Mouse (Mus musculus) hindbrain, embryonic 14.5 days (tissue): ENCODE data around the gene Slc25a10. TPM values are rescaled to one million over a fixed set of nuclear protein-coding genes. Genes with fewer than 3 reads are reported as not detected.

Source experiments
- ATAC-seq: fragments of 200-750 bp; cut with Nextera tagmentation; 2 replicates; pipeline ENCODE4 v1.8.0; 2017; ENCODE audit warnings: moderate number of reproducible peaks, mild to moderate bottlenecking, moderate TSS enrichment, moderate library complexity; ENCODE audit not compliant: low FRiP score
- DNase-seq: peaks from one replicate; pipeline ENCODE4 v3.0.0-alpha.2; 2015; ENCODE audit warnings: low spot score
- H3K27ac ChIP-seq: fragments of 300-500 bp; sonication (generic); 2 replicates; pipeline ENCODE4 v1.5.1; 2014; ENCODE audit warnings: mild to moderate bottlenecking, moderate library complexity
- H3K27me3 ChIP-seq: fragments of 300-500 bp; sonication (generic); 2 replicates; pipeline ENCODE4 v1.6.1; 2014; ENCODE audit warnings: mild to moderate bottlenecking, low read length, mixed read lengths; ENCODE audit not compliant: control insufficient read depth, insufficient read depth
- H3K36me3 ChIP-seq: fragments of 300-500 bp; sonication (generic); replicated peaks from 2 replicates; pipeline ENCODE4 v1.6.1; 2014; ENCODE audit not compliant: control insufficient read depth, insufficient read depth
- H3K4me1 ChIP-seq: fragments of 300-500 bp; sonication (generic); replicated peaks from 2 replicates; pipeline ENCODE4 v1.6.1; 2014; ENCODE audit warnings: antibody characterized with exemption, low read length, mixed read lengths; ENCODE audit not compliant: control insufficient read depth, insufficient read depth
- H3K4me2 ChIP-seq: fragments of 300-500 bp; sonication (generic); replicated peaks from 2 replicates; pipeline ENCODE4 v1.6.1; 2014; ENCODE audit warnings: mild to moderate bottlenecking, moderate library complexity
- H3K4me3 ChIP-seq: fragments of 300-500 bp; sonication (generic); replicated peaks from 2 replicates; pipeline ENCODE4 v1.5.1; 2014; ENCODE audit warnings: mild to moderate bottlenecking, low read length
- H3K9ac ChIP-seq: fragments of 300-500 bp; sonication (generic); 2 replicates; pipeline ENCODE4 v1.6.1; 2014
- H3K9me3 ChIP-seq: fragments of 300-500 bp; sonication (generic); 2 replicates; pipeline ENCODE4 v1.6.1; 2016; ENCODE audit warnings: low read length; ENCODE audit not compliant: control insufficient read depth
- WGBS: fragments of 180-500 bp; shearing (Covaris S2); extraction: QIAGEN DNeasy Blood & Tissue Kit; methylation state at CpG from one replicate; pipeline ENCODE4 v1.1.7; 2014; 5-methylcytosine and 5-hydroxymethylcytosine counted together
- polyA plus RNA-seq: library from polyadenylated mRNA; unstranded; fragments of >200 nt; fragmentation: Nextera tagmentation; extraction: Ambion mirVana; gene quantifications from 2 replicates; pipeline ENCODE4 v1.2.1, GENCODE M21; 2014

The Slc25a10 gene
- polyA plus RNA-seq, 1 experiment from 2014 or later: 29.8 TPM

DNA sequence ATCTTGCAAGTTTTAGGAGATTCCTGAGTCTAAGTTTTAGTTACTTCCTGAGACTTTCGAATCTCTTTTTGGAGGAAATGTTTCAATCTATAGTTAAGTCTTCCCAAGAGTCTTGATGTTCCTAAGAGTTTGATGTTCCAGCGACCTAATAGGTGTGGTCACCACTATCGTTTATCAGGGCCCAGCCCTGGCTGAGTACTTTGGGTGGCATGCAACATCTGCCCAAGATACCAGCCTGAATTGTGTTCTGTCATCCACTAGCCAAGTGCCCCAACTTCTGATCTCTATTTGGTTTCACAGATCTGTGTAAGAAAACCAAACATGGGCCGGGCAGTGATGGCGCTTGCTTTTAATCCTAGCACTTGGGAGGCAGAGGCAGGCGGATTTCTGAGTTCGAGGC is 36.2 kb upstream of the Slc25a10 start:
- Histone ChIP-seq H3K36me3 (peaks cover 9% of the 10 kb centered on the region; the same call in 1 of the 2 replicates), H3K9ac (no peak overlapping the region), H3K4me2 (no peak overlapping the region), H3K4me3 (no peak overlapping the region), H3K4me1 (peaks cover 7% of the 10 kb centered on the region), H3K27me3 (no peaks in the 10 kb centered on the region), H3K27ac (no peak overlapping the region), H3K9me3 (no peaks in the 10 kb centered on the region)
- WGBS: 95% methylated on average over 7 of the region's 7 CpGs
- ATAC-seq (no peak), DNase-seq (no peak)

DNA sequence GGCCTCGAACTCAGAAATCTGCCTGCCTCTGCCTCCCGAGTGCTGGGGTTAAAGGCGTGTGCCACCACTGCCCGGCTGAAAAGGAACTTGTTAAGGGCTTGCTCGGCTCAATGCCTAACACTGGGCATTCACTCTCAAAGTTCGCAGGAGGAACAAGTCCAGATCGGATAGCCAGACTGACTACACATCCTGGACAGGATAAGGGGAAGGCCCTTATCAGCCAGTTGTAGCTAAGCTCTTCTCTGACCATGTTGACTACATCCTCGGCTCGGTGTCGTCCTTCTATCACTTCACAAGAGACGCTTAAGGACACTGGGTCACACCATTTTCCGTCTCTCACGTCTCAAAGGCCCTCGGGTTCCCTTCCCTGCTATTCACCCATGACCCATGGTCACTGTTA is 34.3 kb upstream of the Slc25a10 start:
- ATAC-seq (no peak), DNase-seq (no peak)
- 38% methylated on average over 14 of the region's 14 CpGs for WGBS

DNA sequence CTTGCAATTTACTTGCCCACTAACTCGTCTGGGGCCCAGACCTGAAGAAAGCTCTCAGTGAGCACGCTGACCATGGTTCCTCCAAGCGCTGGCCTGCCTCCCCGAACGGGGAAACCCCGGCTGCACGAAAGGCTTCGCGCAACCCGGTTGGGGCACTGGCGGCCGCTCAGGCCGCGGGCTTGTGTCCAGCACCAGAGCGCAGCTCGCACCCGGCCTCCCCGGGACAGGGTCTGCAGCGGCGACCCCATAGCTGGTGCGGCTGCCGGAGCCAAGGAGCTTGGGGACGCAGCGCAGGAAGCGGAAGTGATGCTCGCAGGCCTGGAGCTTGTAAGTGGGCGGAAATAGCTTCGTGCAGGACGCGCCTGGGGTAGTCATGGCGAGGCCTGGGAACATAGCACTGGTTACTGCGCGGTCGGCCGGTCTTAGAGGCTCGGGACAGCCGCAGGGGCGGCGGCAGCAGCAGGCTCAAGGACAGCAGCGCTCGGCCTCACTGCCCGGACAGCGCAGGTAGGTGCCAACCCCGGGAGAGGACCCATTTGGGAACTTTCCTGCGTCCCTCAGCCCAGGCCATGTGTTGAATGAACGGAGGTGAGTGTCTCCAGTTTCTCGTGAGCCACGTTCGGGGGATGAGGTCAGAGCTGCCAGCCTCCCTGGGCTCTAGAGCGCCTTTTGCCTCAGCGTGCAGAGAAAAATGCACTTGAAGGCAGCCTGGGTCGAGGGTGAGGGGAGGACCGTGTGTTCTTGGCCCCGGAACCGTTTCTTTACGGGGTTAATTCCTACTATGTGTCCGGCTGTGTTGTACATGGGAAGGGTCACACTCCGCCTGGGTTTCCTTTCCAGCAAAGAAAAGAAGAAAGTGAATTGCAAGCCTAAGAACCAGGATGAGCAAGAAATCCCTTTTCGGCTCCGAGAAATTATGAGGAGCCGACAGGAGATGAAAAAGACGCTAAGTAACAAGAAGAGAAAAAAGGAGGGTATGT is 33.6 kb upstream of the Slc25a10 start, which contains the start of the genes Oxld1 and Ccdc137:
Oxld1 (minus strand) TSS at position 297 of the 980 bp plus-strand sequence.
Ccdc137 (plus strand) TSS at position 344 of the 980 bp plus-strand sequence.
- peak; percentile 90 for ATAC-seq
- 5% methylated on average over 62 of the region's 62 CpGs for WGBS
- Histone ChIP-seq H3K36me3 (peaks cover 35% of the 10 kb centered on the region), H3K4me1 (peaks cover 7% of the 10 kb centered on the region), H3K4me2 (peak within 1 kb of the TSS; percentile 70), H3K9ac (peak within 1 kb of the TSS; percentile 95), H3K4me3 (peak within 1 kb of the TSS; percentile 88), H3K27ac (peak within 1 kb of the TSS; percentile 83), H3K9me3 (no peaks in the 10 kb centered on the region), H3K27me3 (no peaks in the 10 kb centered on the region)
- peak; percentile 82 for DNase-seq

More for the DNA sequence above, 34.3 kb upstream of the Slc25a10 start:
- peak overlapping the region; percentile 95 for H3K9ac ChIP-seq
- peaks cover 28% of the 10 kb centered on the region for H3K36me3 ChIP-seq
- H3K27ac ChIP-seq: peak overlapping the region; percentile 83
- no peaks in the 10 kb centered on the region for H3K27me3 ChIP-seq
- H3K4me1 ChIP-seq: peaks cover 7% of the 10 kb centered on the region
- H3K4me2 ChIP-seq: peak overlapping the region; percentile 70
- no peaks in the 10 kb centered on the region for H3K9me3 ChIP-seq
- peak overlapping the region; percentile 88 for H3K4me3 ChIP-seq

DNA sequence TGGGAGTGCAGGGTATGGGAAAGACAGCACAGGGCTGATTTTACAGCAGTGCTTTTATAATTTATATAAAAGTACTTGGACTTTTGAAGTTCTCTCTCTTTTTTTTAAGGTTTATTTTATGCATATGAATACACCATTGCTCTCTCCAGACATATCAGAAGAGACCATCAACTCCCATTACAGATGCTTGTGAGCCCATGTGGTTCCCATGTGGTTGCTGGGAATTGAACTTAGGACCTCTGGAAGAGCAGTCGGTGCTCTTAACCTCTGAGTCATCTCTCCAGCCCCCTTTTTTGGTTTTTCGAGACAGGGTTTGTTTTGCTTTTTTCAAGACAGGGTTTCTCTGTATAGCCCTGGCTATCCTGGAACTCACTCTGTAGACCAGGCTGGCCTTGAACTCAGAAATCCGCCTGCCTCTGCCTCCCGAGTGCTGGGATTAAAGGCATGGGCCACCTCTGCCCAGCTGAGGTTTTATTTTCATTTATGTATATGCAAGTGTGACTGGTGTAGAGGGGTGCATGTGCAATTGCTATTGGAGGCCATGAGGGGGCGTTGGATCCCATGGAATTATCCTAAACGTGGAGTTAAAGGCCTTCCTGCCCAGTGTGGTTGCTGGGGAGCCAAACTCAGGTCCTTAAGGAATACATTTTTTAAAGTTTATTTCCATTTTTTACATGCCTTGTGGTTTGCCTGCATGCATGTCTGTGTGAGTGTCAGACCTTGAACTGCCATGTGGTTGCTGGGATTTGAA is 32.6 kb upstream of the Slc25a10 start:
- peak overlapping the region; percentile 88 for H3K4me3 ChIP-seq
- WGBS: 74% methylated on average over 6 of the region's 6 CpGs
- no peak for ATAC-seq
- H3K4me2 ChIP-seq: peak overlapping the region; percentile 70
- no peaks in the 10 kb centered on the region for H3K9me3 ChIP-seq
- peaks cover 44% of the 10 kb centered on the region for H3K36me3 ChIP-seq
- no peak for DNase-seq
- H3K4me1 ChIP-seq: peaks cover 7% of the 10 kb centered on the region
- no peaks in the 10 kb centered on the region for H3K27me3 ChIP-seq
- no peak overlapping the region for H3K27ac ChIP-seq
- H3K9ac ChIP-seq: peak overlapping the region; percentile 95

DNA sequence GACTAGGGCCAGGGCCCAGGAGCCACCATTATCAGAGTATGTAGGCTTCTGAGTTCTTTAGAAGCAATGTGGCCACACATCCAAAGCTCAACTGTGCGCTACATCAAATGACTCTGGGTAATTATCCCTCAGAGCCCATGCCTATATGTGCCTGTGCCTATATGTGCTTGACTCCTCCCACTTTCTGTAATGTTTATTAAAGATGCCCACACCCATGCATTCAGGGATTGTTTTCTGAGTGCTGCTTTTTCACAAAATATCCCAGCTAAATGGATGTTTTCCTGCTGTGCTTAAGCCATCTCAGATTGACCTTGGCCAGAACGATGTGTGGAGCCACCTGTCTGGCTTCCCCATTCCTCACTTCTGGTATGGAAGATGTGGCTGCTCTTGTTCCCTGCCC is 28.1 kb upstream of the Slc25a10 start:
- peaks cover 63% of the 10 kb centered on the region for H3K36me3 ChIP-seq
- no peaks in the 10 kb centered on the region for H3K9me3 ChIP-seq
- H3K4me1 ChIP-seq: peaks cover 22% of the 10 kb centered on the region
- H3K27ac ChIP-seq: no peak overlapping the region
- DNase-seq: no peak
- no peaks in the 10 kb centered on the region for H3K27me3 ChIP-seq
- no peak for ATAC-seq
- no peak overlapping the region for H3K9ac ChIP-seq
- no peak overlapping the region for H3K4me2 ChIP-seq
- WGBS: 91% methylated on average over 2 of the region's 2 CpGs
- H3K4me3 ChIP-seq: no peak overlapping the region

DNA sequence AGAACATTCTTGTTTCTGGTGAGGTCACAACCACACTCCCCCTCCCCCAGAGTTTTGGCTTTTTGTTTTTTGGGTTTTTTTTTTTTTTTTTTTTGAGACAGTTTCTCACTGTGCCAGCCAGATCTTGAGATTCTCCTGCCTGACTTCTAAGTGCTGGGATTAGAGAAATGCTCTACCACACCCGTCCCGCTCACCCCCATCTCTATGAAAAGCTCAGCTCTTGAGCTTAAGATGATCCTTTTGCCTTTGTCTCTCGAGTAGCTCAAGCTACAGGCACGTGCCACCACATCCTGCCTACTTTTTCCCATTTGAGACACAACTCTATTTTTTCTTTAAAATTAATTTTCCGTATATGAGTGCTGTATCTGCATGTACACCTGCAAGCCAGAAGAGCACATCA is 27.3 kb upstream of the Slc25a10 start:
- Histone ChIP-seq H3K4me2 (no peak overlapping the region), H3K36me3 (peaks cover 68% of the 10 kb centered on the region), H3K4me3 (no peak overlapping the region), H3K27me3 (no peaks in the 10 kb centered on the region), H3K4me1 (peaks cover 19% of the 10 kb centered on the region), H3K9ac (no peak overlapping the region), H3K27ac (no peak overlapping the region), H3K9me3 (no peaks in the 10 kb centered on the region)
- ATAC-seq (no peak), DNase-seq (no peak)
- 92% methylated on average over 5 of the region's 5 CpGs for WGBS

DNA sequence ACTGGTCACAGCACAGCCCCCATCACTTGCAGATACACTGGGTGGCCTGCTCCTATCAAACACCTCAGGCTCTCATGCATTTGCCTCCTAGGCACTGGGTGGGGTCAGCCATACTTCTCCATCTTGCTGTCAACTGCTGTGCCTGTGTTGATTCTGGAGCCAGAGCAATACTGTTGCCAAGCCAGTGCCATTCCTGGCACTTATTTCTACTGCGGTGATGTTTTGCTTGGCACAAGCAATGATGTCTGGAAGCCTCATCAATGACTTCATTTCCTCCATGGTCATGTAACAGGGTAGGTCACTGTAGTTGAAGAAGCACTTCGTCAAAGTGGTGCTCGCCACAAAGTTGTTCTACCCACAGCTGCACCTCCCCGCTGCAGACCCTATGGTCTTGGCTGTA is 26.1 kb upstream of the Slc25a10 start:
- Histone ChIP-seq H3K27me3 (no peaks in the 10 kb centered on the region), H3K36me3 (peaks cover 71% of the 10 kb centered on the region), H3K4me1 (peaks cover 19% of the 10 kb centered on the region), H3K4me3 (no peak overlapping the region), H3K9ac (0 out of 2 replicates have a peak overlapping the region, but pooled peaks have one; percentile 79), H3K9me3 (no peaks in the 10 kb centered on the region), H3K4me2 (peak overlapping the region; percentile 94; the same call in 1 of the 2 replicates), H3K27ac (no peak overlapping the region)
- WGBS: 97% methylated on average over 4 of the region's 4 CpGs
- no peak for DNase-seq
- ATAC-seq: no peak

DNA sequence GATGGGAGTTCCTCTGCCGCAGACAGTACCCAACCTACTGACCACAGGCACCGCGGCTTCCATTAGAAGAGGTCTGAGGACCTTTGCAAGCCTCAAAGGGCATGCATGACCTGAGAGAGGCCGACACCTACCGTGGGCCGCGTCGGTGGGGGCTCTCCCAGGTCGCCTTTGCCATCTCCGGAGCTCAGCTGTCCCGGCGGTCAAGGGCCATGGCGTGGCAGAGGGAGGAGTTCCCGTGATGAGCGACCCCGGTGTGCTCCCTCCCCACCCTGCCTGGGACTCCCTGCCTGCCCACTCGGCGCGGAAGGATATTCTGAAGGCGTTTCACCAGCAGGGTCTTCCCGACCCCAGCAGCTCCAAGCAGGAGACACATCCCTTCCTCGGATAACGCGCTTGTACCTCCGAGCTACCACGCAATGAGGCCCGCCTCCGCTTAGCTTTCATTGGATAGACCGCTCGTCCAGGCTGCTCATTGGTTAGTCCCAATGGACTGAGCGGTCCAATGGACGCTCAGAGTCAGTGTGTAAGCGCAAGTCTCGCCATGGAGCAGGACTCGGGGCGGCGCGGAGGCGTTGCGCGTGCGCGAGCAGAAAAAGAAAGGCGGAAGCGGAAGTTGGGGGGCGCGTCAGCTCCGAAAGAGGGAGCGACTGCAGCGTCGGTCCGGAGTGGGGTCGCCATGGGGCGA is 24.4 kb upstream of the Slc25a10 start, which contains the start of gene Arl16:
Arl16 (minus strand) TSS at position 557 of the 685 bp plus-strand sequence.
- peaks cover 19% of the 10 kb centered on the region for H3K4me1 ChIP-seq
- H3K27ac ChIP-seq: peak within 1 kb of the TSS; percentile 75
- peak within 1 kb of the TSS; percentile 96 for H3K4me3 ChIP-seq
- peak within 1 kb of the TSS; percentile 94 for H3K4me2 ChIP-seq
- WGBS: under 1% methylated on average over 48 of the region's 54 CpGs
- peaks cover 71% of the 10 kb centered on the region for H3K36me3 ChIP-seq
- peak; percentile 98 for DNase-seq
- H3K9ac ChIP-seq: peak within 1 kb of the TSS; percentile 83
- no peaks in the 10 kb centered on the region for H3K9me3 ChIP-seq
- peak; percentile 100 for ATAC-seq
- H3K27me3 ChIP-seq: no peaks in the 10 kb centered on the region
